Mouse (Mus musculus): ENCODE measurements at regions not wholly inside any gene's neighbourhood (a gene's known extent, or its start where the extent isn't known, plus 50 kb on each side); places are given as distances from the start of the nearest gene placed in this dataset.

GRCm38 (mm10) chr11:14072570-14072969 is 526.5 kb upstream of the Pom121l12 start:
- Histone ChIP-seq H3K27me3 (ENCODE audit: insufficient read depth, low read length) (no peaks in the 10 kb centered on the region), H3K9ac (replicated peaks; ENCODE audit: low read length, poor library complexity, severe bottlenecking) (no peak overlapping the region), H3K4me2 (ENCODE audit: low read depth, low read length, poor library complexity, severe bottlenecking) (no peak overlapping the region), H3K36me3 (ENCODE audit: insufficient read depth, low read length) (no peaks in the 10 kb centered on the region), H3K4me1 (ENCODE audit: insufficient read depth, low read length) (no peaks in the 10 kb centered on the region), H3K27ac (ENCODE audit: low read depth, low read length) (no peak overlapping the region), H3K9me3 (ENCODE audit: low read length) (no peaks in the 10 kb centered on the region), H3K4me3 (ENCODE audit: low read depth, low read length) (no peak overlapping the region)
- ATAC-seq (ENCODE audit: low FRiP score) (no peak), DNase-seq (ENCODE audit: low spot score) (no peak)
- WGBS = 77% methylated on average over 5 of the region's 5 CpGs
- no peak for TF ChIP-seq CTCF (IDR thresholded peaks at IDR 0.05)
